Mouse (Mus musculus): ENCODE measurements at regions not wholly inside any gene's neighbourhood (a gene's known extent, or its start where the extent isn't known, plus 50 kb on each side); places are given as distances from the start of the nearest gene placed in this dataset.
"Not testable (repeated sequence)": the region's sequence is repeated elsewhere in the genome, so short reads cannot be mapped to it uniquely, and the experiment has no call there.

DNA sequence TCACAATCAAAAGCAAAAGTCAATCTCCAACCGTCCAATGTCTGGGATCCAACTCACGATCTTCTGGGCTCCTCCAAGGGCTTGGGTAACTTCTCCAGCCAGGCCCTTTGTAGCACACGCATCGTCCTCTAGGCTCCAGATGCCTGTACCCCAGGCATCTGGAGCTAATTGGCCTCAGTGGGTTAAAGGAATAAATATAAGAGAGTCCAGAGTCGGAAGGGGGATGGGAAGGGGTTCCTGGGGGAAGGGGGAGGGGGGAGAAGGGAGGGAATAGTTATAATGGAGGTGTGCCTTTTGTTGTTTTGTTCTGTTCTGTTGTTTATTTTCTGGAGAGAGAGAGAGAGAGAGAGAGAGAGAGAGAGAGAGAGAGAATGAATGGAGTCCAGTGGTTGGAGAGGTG, 168.8 kb upstream of the Six2 start:
- TF ChIP-seq POLR2A (IDR thresholded peaks at IDR 0.05; ENCODE audit: insufficient read depth, low read length); CTCF (IDR thresholded peaks at IDR 0.05; ENCODE audit: low read depth, low read length): not testable (repeated sequence)
